Mouse (Mus musculus) adrenal gland, adult 18-20 months (tissue): ENCODE results near the gene Agbl2. TPM values are rescaled to one million over a fixed set of nuclear protein-coding genes. Genes with fewer than 3 reads are reported as not detected.
"Not testable (repeated sequence)": the region's sequence is repeated elsewhere in the genome, so short reads cannot be mapped to it uniquely, and the experiment has no call there.

Experiments
- DNase-seq, 2 experiments: peaks; one replicate each; pipeline ENCODE4 v3.0.0; 2021 to 2022; ENCODE audit warnings: low spot score in 2 of 2
- total RNA-seq, 2 experiments: library from RNA; stranded (reverse); gene quantifications; 1 replicate in 1 of 2; 2 replicates in 1 of 2; pipeline ENCODE4 v1.2.3; 2021

The Agbl2 gene
- total RNA-seq, 2 experiments from 2014 or later, result 0.93 to 1.1 TPM

DNA sequence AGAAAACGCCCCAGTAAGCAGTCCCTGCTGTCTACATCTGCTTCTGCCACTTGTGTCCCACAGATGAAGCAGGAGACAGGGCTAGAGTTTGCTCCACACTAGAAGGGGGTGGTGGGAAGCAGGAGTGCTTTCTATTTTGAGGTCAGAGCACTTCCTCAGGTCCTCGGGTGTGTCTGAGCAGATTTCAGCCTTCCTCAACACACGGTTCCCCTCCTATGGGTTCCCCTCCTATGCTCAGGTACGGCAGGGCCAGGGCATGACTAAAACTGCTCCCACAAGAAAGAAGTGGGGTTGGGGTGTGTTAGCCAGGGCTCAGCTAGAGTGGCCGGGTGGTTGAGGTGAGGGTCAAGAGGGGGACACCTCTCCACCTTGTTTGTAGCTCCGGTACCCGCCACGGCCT, 28.2 kb downstream of the Agbl2 start:
- no peak for DNase-seq

DNA sequence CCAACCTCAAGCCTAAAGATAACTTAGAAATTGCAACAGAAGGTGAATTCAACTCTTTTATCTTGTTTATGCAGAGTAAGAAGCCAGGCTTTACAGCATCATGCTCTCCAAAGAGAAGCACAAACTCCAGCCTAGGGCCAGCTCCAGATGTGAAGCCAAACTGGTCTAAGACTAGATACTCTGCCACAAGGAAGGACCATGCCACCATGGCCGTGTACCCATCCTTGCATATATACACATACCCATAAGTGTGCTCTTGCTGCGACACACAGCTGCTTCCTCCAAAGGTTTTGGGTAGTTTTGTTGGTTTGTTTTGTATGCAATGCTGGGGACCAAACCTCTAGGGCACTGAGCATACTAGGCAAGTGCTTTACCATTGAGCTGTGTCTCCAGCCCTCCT, 32.7 kb downstream of the Agbl2 start:
- DNase-seq, result no peak

DNA sequence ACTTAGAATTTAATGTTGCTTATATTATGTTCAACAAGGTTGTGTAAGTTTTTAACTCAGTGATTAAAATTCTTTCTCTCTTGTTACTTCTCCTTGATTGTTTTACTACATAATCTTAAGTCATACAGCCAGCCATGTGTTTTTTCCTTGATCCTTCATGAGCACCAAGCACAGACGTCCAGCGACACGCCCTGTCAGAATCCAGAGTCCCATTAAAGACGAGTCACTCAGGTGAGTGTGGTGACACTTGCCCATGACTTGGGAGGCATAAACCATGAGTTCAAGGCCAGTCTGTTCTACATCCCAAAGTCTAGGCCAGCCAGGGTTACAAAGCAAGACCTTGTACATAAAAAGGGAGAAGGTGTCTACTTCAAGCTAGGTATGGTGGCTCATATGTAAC, 33.6 kb downstream of the Agbl2 start:
- DNase-seq, result no peak

DNA sequence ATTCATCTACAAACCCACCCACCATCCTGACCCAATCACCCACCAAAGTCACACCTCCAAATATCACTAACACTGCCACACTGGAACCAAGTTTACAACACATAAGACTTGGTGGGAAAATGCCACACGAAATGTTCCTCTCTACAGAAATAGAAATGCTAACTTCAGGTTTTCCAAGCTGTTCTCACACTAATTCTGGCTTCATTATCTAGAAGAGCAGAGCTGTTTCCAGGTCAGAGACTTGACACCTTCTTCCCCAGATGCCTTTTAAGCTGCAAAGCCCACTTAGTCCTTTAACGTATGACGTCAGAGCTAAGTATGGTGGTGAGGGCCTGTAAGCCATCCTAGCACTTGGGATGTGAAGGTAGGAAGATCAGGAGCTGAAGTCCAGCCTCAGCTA, 36.2 kb downstream of the Agbl2 start:
- no peak for DNase-seq

DNA sequence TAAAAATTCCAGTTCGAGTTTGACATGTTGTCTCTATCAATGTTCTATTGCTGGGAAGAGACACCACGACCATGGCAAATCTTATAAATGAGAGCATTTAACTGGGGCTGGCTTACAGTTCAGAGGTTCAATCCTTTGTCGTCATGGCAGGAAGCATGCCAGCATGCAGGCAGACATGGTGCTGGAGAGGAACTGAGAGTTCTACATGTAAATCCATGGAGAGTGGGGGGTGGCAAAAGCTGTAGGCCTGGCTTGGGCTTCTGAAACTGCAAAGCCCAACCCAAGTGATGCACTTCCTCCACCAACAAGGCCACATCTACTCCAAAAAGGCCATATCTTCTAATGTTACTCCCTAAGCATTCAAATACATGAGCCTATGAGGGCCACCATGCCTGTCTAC, 38.4 kb downstream of the Agbl2 start:
- DNase-seq, result no peak

DNA sequence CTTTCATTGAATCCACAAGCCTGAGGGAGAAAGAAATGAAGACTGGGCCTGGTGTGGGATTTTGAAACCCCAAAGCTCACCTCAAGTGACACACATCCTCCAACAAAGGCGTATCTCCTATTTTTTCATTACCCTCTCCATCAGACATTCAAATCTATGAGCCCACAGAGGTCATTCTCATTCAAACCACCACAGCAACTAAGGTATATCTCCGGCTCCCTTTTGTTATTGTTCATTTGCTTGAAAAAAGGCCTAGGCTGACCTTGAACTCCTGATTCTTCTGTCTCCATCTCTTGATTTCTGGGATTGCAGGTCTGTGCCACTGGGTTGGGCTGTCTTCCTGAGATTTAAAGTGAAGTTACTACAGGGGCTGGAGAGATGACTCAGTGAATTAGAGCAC, 40.5 kb downstream of the Agbl2 start:
- no peak for DNase-seq

DNA sequence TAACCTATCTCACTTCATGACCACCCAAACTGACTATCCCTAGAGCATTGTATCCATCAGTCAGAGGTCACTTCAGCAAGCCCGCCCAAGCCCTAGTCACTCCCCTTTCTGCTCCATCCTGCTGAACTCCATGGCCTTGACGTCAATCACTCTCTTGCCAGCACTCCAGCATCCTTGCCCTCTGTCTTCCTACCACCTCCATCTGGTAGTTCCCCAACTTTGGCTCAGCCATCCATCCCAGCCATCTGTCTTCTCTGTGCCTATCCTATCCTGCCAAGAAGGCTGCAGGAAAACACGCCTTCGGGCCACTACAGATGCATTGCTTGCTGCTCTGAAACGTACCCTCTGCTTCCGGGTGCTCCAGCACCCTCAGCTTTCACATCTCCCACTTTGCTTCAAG, 41.3 kb downstream of the Agbl2 start:
- no peak for DNase-seq

DNA sequence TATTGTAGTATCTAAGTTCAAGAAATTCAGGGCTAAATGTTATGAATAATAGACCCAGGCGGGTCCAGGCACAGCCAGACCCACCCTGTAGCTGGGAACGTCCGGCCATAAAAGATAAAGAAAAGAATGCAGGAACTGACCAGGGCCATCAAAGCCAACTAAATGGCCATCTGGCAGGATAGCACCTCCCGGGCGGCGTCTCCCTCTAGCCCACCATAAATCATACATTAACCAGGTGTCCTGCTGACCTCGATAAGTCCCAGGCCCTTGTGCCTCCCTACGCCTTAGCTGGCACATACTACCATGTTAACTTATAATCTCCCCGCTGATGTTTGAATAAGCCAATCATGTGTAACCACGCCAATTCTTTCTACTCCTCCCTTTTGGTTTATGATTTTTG, 42.0 kb downstream of the Agbl2 start:
- DNase-seq, result not testable (repeated sequence)

DNA sequence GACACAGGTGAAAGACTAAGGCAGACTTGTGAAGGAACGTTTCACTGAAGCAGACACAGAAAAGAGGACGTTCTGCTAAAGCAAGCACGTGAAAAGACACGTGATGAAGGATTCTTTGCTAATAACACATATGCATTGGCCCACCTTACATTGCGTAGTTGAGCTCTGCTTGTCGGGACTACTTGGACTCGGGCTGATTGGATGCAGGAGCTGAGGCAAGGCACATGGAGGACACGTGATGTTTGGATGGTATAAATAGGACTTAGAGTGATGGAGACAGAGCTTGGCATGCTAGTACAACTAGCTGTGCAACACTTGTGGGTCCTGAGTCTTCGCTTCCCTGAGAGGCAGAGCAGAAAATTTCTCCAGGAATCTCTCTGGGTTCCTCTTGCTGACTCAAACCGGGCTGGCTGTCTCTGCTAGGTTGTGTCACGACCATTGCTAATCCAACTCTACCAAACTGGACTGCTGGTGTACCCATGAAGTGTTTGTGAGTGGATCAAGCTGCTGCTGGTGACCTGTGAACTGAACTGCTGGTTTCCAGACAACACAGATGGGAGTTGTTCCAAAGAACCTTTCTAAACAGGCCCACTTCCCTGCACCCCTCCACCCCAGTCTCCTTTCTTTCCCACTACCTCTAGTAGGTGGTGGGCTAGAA, 43.1 kb downstream of the Agbl2 start:
- no peak for DNase-seq

DNA sequence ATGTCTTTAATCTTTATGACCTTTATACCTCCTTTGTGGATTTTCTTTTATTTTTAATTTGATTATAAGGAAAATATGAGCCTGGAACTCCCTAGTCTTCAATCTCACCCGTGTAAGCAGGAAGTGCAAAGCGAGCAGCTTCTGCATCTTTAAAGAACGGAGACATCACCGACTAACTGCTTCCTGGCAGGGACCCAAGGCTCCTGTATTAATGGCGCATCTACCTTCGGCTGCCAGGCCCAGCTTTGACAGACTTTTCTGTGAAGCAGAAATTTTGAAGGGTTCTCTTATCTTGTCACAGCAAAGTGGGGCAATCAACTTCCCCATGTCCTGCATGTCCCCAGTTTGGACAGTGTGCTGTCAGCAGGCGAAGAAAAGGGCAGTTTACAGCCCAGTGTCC, 46.2 kb downstream of the Agbl2 start:
- DNase-seq, result no peak

DNA sequence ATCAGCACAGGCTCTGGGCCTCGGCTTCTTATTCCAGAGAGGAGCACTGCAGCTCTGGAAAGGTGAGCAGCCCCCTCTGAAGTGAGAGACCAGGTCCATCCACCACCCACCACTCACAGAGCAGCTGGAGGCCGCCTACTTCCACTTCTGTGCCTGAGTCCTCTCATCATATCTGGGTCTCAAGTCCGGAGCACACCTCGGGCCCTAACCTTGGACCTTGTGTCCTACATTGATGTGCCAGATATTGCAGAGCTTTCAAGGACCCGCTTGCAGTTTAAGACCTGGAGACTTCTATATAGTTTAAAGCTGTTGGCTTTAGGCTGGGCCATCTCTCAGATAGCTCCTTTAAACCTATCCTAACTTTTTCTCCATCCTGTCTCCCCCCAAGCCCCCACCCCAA, 51.0 kb downstream of the Agbl2 start:
- no peak for DNase-seq

DNA sequence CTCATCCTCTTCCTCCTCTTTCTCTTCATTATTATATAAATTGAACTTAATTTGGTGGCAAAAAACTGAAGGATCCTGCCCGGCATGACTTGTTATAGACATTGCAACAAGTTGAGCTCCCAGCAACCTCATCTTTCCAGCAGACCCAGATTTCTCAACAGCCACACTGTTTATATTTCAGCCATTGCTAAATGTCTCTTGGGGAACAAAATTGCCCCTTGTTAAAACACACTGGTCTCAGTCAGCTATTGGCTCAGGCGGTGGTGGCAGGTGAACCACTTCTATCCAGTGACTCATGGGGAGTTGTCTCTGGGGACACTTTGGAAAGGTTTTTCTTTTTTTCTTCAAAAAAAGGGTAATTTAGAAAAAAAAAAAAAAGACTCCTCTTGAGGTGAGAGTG, 56.1 kb downstream of the Agbl2 start:
- DNase-seq, result no peak

DNA sequence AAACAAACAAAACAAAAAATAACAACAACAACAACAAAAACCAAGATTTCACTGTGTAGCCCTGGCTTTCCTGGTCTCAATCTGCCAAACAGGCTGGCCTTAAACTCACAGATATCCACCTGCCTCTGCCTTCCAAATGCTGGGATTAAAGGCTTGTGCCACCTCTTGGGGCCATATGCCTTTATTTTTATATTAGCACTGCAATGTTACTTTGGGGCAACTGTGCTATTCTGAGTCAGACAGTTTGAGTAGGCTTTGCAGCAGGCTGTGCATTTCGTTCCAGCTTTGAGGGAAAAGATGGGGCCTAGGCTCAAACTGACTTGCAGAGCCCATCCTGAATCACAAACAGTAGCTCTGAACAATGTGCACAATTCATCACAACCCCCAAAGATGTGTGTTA, 61.1 kb downstream of the Agbl2 start:
- DNase-seq, result no peak

DNA sequence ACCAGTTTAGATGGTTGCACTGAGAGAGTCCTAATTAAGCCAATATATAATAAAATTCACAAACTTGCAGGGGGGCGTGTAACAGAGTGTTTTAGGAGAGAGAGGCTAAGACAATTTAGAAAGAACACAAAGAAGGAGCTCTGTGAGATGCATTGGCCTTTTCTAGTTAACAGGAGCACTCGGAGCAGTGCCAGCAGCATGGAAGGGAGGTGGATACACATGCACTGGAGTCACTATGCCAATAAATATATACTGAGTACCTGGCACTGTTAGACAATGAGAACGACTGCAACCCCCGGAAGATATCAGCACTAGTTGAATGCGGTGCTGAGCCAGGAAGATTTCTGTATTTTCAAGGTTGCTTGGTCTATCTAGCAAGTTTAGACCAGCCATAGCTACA, 61.7 kb downstream of the Agbl2 start:
- DNase-seq, result no peak

DNA sequence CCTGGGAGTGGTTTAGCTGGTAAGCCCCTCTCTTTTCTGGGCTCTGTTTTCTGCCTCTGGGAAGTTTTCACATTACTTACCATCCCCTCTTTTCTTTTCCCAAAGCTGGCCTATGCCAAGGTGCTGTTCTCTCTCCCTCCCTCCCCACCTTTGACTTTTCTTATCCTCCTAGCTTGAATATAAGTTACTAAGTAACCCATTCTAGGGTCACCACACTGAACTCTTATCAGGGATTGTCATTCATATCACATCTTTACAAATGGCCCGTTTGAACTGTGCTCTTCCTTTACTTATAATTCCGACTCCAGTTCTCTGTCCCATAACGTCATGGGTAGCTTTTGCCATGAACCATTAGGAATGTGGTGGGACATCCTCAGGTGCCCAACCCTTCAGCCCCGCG, 62.7 kb downstream of the Agbl2 start:
- DNase-seq, result no peak

DNA sequence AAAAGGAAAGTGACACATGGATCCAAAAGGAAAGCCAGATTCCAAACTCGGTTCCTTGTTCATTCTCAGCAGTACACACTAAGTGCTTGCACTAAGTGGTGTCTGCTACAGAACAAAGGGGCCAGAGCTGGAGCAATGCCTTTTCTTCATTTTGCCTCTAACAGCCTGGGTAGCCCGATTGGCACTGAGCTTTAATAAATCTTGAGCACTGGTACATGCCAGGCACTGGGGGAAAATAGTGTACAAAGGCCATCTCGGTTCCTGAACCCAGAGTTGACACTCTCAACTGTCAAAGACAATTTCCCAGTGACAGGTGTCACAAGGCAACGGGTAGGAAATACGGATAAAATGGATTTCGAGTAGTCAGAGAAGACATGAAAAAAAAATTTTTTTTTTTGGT, 63.6 kb downstream of the Agbl2 start:
- peak in 1 of 2 experiments; percentile 19 for DNase-seq

DNA sequence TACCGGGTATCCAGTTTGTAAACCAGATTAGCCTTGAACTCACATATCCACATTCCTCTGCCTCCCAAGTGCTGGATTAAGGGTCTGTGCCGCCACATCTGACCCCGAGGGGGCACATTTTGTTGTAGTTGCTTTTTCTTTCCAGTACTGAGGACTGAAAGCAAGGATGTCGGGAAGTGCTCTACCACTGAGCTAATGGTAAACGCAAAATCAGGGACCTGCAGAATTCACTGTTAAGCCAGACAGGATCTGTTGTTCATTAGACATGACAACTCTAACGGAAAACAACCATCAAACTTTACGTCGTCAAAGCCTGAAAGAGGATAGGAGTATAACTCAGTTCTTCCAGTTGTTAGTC, 64.0 kb downstream of the Agbl2 start:
- peak in 1 of 2 experiments; percentile 26 for DNase-seq

DNA sequence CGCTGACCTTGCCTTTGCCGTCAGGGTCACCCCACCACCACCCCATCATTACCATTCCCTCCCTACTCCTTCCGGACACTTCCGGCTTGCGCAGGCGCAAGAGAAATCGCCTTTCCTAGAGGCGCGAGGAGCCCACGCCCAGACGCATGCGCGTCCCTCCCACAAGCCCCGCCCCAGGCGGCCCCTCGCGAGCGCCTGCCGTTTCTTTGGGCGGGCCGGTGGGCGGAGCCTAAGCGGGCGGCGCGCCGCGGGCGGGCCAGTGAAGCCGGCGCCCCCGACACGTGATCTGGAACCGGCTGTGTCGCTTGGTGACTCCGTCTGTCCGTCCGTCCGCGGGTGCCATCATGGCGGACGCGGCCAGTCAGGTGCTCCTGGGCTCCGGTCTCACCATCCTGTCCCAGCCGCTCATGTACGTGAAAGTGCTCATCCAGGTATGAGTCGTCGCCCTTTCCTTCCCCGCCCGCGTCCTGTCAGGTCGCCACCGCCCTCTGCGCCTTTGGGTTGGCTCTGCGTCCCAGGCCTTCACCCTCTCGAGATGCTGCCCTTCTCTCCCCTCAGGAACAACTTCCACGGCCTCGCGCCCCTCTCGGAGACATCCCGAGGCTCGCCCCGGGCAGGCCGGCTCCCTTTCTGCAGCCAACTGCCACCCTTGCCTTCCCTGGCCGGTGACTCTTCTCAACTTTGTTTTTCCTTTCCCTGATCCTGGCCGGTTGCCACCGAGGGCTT, 64.6 kb downstream of the Agbl2 start, which contains the start of gene Mtch2:
Gene Mtch2 (plus strand): TSS at position 201 of the 726 bp plus-strand sequence.
- DNase-seq, result peak; percentile 98 to 99

DNA sequence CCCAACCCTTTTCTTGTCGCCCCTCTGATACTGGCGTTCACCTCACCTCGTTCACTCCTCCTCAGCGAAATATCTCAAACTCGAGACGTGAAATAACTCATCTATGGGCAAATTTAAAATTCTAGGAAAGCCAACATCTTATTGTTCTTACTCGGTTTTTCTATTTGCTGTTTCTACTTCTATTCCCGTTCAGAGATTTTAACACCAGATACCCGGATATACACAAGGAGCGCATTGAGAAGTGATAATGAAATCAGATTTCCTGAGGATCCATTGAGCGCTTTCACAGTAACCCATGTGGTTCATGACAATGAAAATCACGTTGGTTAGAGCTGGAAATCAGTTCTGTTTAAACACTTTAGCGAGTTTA, 65.1 kb downstream of the Agbl2 start:
- DNase-seq, result no peak

DNA sequence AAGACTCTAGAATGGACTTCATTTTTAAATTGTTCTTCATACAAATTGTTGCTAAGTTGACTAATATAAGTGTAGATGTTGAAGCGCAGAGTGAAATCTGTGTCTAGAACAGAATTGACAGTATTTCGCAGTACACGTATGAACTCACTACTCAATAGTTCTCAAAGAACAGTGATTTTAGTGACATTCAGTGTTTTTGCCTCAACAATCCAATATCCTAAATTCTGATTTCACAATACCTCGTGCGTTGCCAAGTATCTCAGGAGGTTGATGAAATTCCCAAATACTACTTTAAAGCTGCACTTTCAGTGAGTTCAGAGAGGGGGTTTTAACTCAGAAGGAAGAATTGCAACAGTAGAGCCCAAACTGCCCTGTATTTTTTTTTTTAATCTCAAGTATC, 65.8 kb downstream of the Agbl2 start:
- no peak for DNase-seq

DNA sequence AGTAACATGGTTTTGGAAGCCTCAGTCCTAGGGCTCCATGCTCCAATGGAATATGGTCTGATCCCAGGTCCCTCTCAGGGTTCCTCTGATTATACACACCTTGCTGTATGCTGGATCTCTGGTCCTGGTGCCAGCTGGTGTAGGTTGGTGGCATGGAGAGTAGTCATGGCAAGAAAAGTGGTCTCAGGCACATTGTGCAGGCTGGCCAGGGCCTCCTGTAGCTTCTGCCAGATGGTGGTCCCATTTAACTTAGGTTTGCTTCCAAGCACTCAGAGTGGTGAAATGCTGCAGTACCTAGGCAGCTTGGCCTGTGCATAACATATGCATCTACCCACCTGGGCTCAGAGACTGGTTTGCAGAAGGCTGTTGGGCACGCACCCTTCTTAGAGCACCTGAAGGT, 67.9 kb downstream of the Agbl2 start:
- no peak for DNase-seq

DNA sequence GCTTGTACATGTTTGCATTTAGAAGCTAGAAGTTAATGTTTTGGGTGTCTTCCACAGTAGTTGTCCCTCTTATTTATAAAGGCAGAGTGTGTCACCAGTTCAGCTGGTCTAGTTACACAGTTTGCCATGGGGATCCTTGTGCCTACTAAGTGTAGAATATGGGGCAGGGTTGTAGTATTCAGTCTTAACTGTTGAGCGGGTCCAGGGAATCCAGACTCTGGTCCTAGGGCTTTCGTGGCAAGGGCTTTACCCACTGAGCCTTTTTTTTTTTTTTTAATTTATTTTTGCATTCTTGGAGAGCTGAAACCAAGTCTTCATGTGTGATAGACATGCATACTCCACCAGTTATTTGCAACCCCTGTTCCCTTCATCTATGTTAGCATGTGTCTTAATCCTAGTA, 79.0 kb downstream of the Agbl2 start:
- no peak for DNase-seq

DNA sequence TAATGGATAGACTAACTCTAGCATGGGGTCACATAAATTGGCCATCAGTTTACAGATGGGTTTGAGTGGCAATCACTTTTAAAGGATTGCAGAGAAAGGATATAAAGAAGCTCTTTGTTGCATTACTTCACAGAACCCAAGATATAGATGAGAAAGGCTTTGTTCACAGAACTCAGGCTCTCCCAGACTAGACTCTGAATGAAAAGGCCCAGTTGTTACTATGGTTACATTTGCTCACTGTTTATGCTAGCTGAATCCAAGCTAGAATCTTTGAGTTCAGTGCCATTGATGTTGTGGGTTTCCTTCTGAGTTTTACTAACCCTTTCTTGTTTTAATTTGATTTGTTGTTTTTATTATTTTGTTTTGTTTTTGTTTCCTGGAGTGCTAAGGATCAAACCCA, 81.7 kb downstream of the Agbl2 start:
- DNase-seq, result no peak
